Mouse (Mus musculus): ENCODE measurements at regions not wholly inside any gene's neighbourhood (a gene's known extent, or its start where the extent isn't known, plus 50 kb on each side); places are given as distances from the start of the nearest gene placed in this dataset.

GRCm38 (mm10) chr3:68758609-68759008 is 68.2 kb downstream of the Il12a start:
- no peak for DNase-seq (ENCODE audit: low spot score)

GRCm38 (mm10) chr3:68759375-68759774 is 68.9 kb downstream of the Il12a start:
- DNase-seq (ENCODE audit: low spot score), result peak; percentile 11

GRCm38 (mm10) chr3:68760806-68761205 is 70.4 kb downstream of the Il12a start:
- DNase-seq (ENCODE audit: low spot score), result no peak

DNA sequence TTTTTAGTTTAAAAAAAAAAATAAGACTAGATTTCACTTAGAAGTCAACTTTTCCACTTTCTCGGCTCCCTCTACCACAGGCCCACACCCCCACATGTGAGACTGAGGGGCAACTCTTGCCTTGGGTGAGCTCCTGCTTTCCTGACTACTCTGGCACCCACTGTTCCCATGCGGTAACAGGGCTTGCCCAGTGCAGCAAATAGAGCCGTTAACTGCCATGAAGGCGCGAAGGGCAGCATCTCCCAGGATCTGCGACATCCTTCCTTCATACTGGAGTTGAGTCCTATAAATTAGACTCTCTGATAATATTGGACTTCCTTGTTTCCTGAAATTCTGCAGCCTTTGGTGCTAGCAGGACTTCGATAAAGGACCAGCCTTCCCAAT is 70.8 kb downstream of the Il12a start:
- DNase-seq (ENCODE audit: low spot score), result no peak

GRCm38 (mm10) chr3:68761626-68762331 is 71.3 kb downstream of the Il12a start:
- no peak for DNase-seq (ENCODE audit: low spot score)

DNA sequence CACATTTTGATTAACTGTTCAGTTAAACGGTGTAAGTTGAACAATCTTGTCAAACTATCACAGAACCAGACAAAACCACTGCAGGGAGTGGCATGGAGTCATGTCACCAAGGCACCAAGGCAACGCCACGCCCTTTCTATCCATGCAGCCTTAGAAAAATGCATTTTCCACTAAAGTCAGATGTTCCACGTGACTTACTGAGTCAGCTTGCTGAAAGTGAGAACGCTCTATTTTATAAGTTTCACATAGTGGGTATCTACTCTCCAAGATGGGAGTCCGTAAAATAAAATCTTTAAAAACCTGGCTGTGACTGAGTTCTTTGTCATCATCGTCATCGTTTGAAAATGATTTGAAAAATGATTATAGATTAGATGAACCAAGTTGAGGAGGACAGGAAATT is 72.5 kb downstream of the Il12a start:
- DNase-seq (ENCODE audit: low spot score), result no peak

GRCm38 (mm10) chr3:68764336-68764735 is 73.9 kb downstream of the Il12a start:
- no peak for DNase-seq (ENCODE audit: low spot score)

DNA sequence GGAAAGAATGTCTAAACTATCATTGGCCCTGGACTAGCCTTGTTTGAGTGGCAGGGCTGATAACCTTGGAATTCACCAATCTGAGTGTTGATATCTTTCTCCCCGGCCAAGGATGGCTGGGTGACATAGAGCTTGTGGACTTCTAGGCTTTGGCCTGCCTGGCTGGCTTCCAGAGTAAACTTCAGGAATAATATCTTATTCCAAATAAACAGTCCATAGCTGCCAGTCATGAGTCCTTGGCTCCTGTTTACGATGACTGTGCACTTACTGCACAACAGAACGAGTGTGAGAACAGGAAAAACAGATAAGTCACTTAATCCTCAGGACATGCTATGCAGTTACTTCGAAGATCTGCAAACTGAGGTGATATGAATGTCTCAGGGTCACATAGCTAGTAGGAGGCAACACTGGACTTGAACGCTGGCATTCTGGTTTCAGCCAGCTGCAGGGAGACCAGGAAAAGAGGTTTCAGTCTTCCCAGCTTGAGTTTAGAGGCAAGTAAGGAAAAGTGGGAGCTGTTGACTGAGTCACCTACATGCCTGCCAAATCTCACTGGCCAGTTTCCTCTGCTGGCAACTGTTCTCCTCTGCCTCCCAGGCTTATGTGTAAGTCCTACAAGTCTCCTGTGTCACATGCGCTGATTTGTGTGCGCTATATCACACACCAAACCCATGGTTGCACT is 74.6 kb downstream of the Il12a start:
- DNase-seq (ENCODE audit: low spot score), result peak; percentile 52

DNA sequence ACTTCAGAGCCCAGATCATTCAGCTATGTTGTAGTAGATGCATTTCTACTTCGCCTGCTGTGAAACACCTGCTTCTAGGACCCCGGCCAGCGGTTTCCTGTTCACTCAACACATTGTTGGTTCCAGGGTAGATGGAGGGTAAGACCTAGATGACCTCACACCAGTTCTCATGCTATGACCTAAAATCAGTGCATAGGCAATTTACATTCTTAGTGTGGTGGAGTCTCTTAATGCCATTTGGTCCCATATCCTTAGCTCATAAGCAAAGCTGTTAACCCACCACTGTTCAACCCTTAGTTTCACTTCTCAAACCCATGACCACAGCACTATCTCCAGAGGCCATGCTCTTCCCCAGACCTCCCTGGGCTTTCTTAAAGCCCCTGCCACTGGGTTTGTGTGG is 81.1 kb downstream of the Il12a start:
- no peak for DNase-seq (ENCODE audit: low spot score)

DNA sequence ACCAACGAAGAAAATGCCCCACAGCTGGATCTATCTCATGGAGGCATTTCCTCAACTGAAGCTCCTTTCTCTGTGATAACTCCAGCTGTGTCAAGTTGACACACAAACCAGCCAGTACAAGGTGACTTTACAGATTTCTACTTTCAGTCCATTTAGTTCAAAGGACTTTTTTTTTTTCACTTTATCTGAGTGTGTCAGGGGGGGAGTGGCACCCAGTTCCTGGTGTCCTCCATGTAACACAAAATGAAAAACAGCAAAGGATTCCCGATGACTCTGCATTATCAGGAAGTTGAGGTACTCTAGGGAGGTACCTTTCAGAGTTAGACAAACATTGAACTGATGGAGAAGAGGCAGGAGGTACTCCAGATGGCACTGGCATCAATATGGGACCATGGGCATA is 87.4 kb downstream of the Il12a start:
- DNase-seq (ENCODE audit: low spot score), result no peak

DNA sequence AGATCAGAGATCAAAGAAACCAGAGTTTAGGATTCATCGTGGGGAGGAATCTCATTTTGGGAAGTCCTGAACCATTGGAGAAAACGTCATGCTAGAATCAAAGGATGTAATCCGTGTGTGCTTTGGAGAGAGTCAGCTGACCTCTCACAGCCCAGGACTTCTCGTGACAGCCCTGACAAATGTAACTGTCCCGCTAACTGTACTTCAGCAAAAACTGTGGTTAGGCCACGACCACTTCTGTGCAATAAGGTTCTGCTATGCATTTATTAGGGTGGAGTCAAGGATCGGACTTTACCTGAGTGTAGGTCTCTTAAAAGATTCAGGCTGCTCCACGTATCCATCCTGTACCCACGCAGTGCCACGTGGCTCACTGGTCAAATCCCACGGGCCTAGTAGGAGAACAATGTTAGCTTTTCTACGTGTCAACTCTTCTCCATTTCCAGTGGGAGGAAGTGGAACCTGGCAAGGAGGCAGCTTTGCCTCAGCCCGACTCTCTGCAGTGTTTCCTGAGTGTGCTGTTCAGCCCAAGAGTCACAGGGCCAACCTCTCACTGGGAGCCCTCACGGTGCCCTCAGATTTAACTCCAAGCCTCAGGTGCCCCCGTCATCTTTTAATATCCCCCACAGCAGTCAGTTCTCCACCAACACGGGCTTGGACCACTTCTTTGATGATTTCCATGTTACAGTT is 88.1 kb downstream of the Il12a start:
- no peak for DNase-seq (ENCODE audit: low spot score)

DNA sequence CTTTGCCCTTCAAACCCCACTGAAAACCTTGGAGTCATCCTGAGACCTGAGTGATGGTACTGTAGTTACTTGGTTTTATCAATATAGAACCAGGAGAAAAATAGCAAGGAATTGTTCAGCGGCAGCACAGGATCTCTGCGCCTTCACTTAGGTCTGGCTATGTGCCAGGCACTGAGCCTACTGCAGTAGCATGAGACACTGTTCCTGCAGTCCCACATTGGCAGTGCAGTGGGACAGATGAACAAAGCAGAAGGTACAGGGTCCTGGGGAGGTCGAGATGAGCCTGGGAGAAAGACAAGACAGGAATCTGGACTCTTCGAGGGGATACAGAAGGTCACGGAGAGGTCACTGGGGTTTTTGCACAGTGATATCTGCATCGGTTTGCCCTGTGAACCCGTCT is 88.5 kb upstream of the 1110032F04Rik start:
- no peak for DNase-seq (ENCODE audit: low spot score)

- DNase-seq (ENCODE audit: low spot score), result no peak
These were observed 87.9 kb upstream of the 1110032F04Rik start for GRCm38 (mm10) chr3:68781466-68781865.

DNA sequence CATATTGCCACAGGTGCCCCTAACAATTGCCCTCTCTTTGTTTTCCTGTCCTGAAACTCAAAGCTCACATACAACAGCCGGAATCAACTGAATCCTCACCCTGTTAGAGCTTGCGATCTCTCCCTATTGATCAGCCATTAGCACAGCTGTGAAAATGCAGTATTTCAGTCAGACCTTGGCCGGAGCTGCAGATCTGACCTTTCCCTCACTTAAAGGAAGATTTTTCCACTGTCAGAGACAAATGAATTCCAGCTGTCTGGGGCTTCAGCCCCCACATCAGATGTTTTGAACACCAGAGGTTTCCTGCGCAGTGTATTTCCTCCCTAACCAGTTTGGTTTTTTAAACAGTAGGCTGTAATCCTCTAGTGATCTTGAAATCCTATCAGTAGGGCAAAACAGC is 87.0 kb upstream of the 1110032F04Rik start:
- DNase-seq (ENCODE audit: low spot score), result no peak

DNA sequence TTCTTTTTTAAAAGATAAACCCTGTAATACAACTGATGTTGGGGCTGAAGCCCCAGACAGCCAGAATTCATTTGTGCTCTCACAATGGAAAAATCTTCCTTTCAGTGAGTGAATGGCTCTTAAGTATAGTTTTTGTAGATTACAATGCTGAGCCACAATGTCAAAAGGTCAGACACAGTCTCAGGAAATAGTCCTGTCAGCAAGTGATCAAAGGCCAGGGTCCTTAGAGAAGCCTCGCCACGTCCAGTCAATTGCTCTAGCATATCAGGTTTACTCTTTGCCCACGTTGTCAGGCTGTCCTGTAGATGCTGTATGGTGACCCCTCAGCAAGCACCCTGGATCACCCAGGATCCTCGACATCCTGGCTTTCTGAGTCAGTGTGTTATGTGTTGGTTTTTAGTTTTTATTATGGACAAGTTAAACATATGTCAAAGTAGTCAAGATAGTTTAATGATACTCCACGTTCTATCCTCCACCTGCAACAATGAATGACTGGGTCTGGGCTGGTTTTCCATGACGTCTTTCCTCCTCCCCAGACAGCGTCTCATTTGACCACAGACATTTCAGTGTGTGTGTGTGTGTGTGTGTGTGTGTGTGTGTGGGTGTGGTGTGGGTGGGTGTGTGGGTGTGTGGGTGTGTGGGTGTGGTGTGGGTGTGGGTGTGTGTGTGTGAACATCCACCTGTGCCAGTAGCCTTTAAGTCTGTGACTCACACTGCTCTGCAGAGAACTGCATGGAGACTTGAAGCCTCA is 85.5 kb upstream of the 1110032F04Rik start:
- DNase-seq (ENCODE audit: low spot score), result no peak

DNA sequence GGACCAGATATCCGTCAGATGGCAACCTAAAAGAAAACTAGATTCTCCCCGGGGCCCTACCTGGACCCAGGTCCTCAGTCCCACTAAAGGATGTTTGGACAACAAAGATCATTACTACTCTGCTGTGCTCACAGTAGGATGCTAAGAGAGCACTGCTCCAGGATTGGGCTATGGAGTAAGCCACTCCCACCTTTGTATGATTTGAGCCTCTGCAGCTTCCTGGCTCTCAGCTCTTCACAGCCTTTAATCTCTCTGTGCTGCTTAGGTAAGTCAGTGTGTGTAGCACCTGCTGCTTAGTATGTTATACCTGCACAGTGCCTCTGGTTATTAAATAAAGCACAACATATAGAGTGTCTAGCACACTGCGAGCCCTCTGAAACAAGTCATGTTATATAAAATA is 82.6 kb upstream of the 1110032F04Rik start:
- no peak for DNase-seq (ENCODE audit: low spot score)

GRCm38 (mm10) chr3:68787385-68788175 is 81.8 kb upstream of the 1110032F04Rik start:
- no peak for DNase-seq (ENCODE audit: low spot score)

DNA sequence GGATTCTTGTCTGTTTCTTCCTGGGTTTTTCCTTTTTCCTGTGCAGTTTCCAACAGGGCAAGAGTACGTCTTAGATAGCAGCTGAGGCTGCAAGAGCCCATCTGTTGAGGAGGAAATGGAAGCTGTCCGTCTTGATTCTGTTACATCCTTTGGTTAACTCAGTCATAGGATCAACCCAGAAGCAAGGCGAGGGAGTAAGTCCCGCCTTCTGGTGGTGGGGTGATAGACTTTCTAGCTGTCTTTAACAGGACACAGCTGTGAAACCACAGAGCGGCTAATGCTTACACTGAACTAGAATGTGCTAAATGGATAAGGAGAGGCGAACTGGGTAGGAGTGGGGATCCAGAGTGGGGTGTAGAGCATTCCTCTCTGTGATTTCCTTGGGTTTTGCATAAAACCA is 79.9 kb upstream of the 1110032F04Rik start:
- no peak for DNase-seq (ENCODE audit: low spot score)

GRCm38 (mm10) chr3:68790466-68790865 is 78.9 kb upstream of the 1110032F04Rik start:
- DNase-seq (ENCODE audit: low spot score), result no peak

- no peak for DNase-seq (ENCODE audit: low spot score)
These were observed 76.5 kb upstream of the 1110032F04Rik start for GRCm38 (mm10) chr3:68792883-68793282.

DNA sequence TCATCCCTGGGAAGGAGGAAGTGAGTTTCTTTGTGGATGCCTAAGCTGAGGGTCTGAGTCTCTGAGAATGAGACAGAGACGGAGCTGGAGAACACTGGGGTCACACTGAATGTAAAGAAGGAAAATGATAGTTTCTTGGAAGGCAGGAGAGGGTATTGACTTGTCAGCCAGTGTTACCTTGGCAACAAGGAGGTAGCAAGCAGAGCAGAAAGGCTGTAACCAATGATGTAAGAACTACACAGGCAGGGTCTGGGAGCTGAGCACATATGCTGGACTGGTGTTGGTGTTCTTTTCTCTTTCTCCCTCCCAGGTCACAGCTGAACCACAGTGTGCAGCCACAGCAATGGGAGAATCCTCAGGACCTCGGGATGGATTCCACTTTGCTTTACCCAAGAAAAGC is 75.5 kb upstream of the 1110032F04Rik start:
- DNase-seq (ENCODE audit: low spot score), result no peak
